Mouse (Mus musculus) stomach, postnatal 0 days (tissue): ENCODE results near the gene Arsa. TPM values are rescaled to one million over a fixed set of nuclear protein-coding genes. Genes with fewer than 3 reads are reported as not detected.

ENCODE experiments used
- ATAC-seq: fragments of 200-750 bp; cut with Nextera tagmentation; 2 replicates; pipeline ENCODE4 v1.8.0; 2017; ENCODE audit not compliant: low FRiP score, low TSS enrichment
- DNase-seq: peaks from one replicate; pipeline ENCODE4 v3.0.0-alpha.2; 2016; ENCODE audit warnings: low spot score
- H3K27ac ChIP-seq: fragments of 300-500 bp; sonication (generic); replicated peaks from 2 replicates; pipeline ENCODE4 v1.5.1; 2014; ENCODE audit warnings: mild to moderate bottlenecking, control low read depth
- H3K27me3 ChIP-seq: fragments of 300-500 bp; sonication (generic); 2 replicates; pipeline ENCODE4 v1.6.1; 2014; ENCODE audit warnings: low read length; ENCODE audit not compliant: control insufficient read depth, insufficient read depth
- H3K36me3 ChIP-seq: fragments of 300-500 bp; sonication (generic); 2 replicates; pipeline ENCODE4 v1.6.1; 2014; ENCODE audit warnings: low read length, mixed read lengths; ENCODE audit not compliant: control insufficient read depth, insufficient read depth
- H3K4me1 ChIP-seq: fragments of 300-500 bp; sonication (generic); replicated peaks from 2 replicates; pipeline ENCODE4 v1.6.1; 2014; ENCODE audit warnings: antibody characterized with exemption; ENCODE audit not compliant: control insufficient read depth, insufficient read depth
- H3K4me2 ChIP-seq: fragments of 300-500 bp; sonication (generic); replicated peaks from 2 replicates; pipeline ENCODE4 v1.6.1; 2014; ENCODE audit warnings: low read depth, mild to moderate bottlenecking, control low read depth, moderate library complexity
- H3K4me3 ChIP-seq: fragments of 300-500 bp; sonication (generic); 2 replicates; pipeline ENCODE4 v1.5.1; 2014; ENCODE audit warnings: low read depth, low read length, control low read depth
- H3K9ac ChIP-seq: fragments of 300-500 bp; sonication (generic); 2 replicates; pipeline ENCODE4 v1.6.1; 2014; ENCODE audit warnings: mild to moderate bottlenecking, low read length, control low read depth, mixed read lengths
- H3K9me3 ChIP-seq: fragments of 300-500 bp; sonication (generic); 2 replicates; pipeline ENCODE4 v1.6.1; 2016; ENCODE audit warnings: low read length; ENCODE audit not compliant: control insufficient read depth
- CTCF ChIP-seq: IDR thresholded peaks from 2 replicates; pipeline ENCODE4 v1.5.1; 2016; ENCODE audit warnings: antibody characterized with exemption, low read depth, mild to moderate bottlenecking, moderate library complexity
- EP300 ChIP-seq: optimal IDR thresholded peaks from 2 replicates; pipeline ENCODE3; 2016; ENCODE audit warnings: antibody characterized with exemption
- WGBS: fragments of 180-500 bp; shearing (Covaris S2); extraction: QIAGEN DNeasy Blood & Tissue Kit; methylation state at CpG from one replicate; pipeline ENCODE4 v1.1.7; 2014; 5-methylcytosine and 5-hydroxymethylcytosine counted together
- polyA plus RNA-seq: library from polyadenylated mRNA; unstranded; fragments of >200 nt; fragmentation: Nextera tagmentation; extraction: Ambion mirVana; gene quantifications from 2 replicates; pipeline ENCODE4 v1.2.1, GENCODE M21; 2015

The Arsa gene
- polyA plus RNA-seq, 1 experiment from 2014 or later = 10.3 TPM

DNA sequence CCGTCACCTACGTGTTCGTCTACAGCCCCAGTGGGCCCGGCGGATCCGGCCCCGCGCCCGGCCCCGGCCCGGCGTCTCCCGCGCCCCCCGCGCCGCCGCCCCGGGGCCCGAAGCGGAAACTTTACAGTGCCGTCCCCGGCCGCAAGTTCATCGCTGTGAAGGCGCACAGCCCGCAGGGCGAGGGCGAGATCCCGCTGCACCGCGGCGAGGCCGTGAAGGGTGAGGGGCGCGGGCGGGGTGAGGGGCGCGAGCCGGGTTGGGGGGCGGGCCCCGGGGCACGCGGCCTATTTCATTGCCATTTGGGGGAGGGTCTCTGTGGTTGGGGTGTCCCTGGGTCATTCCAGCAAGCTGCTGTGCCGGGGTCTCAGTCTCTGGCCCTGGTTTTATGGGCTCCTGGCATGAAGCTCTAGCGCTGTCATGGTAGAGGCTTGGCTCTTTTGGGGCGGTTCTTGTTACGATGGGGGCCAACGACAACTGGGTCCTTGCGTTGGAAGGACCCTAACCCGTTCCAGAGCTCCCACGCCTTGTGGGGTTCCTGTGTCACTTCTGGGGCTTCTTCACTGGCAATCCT, 46.9 kb upstream of the Arsa start:
- H3K36me3 ChIP-seq = no peaks in the 10 kb centered on the region
- TF ChIP-seq CTCF = no peak
- TF ChIP-seq EP300 = no peak
- 20% methylated on average over 24 of the region's 52 CpGs for WGBS
- H3K4me2 ChIP-seq = peak overlapping the region; percentile 83
- peaks cover 4% of the 10 kb centered on the region; the same call in 1 of the 2 replicates for H3K27me3 ChIP-seq
- no peaks in the 10 kb centered on the region for H3K4me1 ChIP-seq
- ATAC-seq = peak; percentile 31; the same call in 1 of the 2 replicates
- DNase-seq = no peak
- peak overlapping the region; percentile 45 for H3K4me3 ChIP-seq
- no peak overlapping the region for H3K27ac ChIP-seq
- H3K9me3 ChIP-seq = no peaks in the 10 kb centered on the region
- peak overlapping the region; percentile 38 for H3K9ac ChIP-seq

DNA sequence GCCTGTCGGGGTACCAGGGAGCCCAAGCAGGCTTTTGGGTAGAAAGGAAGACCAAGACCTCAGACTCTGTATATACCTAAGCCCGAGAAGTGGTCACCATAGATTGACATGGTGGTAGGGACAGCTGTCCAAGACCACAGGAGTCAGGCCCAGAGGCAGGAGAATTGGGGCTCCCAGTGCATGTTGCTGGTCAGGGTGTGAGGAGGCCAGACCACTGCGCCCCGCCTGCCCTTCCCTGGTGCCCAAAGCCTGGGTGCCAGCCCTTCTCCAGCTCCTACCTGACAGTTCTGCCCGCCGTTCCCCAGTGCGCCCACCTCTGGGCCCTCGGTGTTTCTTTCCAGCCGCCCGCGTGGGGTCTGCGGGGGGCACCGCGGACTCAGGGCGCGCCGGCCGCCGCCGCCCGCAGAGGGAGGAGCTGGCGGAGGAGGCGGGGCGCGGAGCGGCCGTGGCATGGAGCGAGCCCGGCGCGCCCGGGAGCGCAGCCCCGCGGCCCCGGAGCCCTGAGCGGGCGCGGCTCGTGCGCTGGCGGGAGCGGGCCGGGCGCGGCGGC, 46.1 kb upstream of the Arsa start:
- TF ChIP-seq EP300 = no peak
- TF ChIP-seq CTCF = no peak
- ATAC-seq (peak; percentile 37; the same call in 1 of the 2 replicates), DNase-seq (no peak)
- 24% methylated on average over 17 of the region's 47 CpGs for WGBS
- H3K27ac ChIP-seq = no peak overlapping the region
- H3K4me2 ChIP-seq = peak overlapping the region; percentile 83
- no peaks in the 10 kb centered on the region for H3K9me3 ChIP-seq
- no peaks in the 10 kb centered on the region for H3K36me3 ChIP-seq
- H3K4me3 ChIP-seq = peak overlapping the region; percentile 40
- peaks cover 4% of the 10 kb centered on the region; the same call in 1 of the 2 replicates for H3K27me3 ChIP-seq
- no peak overlapping the region for H3K9ac ChIP-seq
- H3K4me1 ChIP-seq = no peaks in the 10 kb centered on the region

DNA sequence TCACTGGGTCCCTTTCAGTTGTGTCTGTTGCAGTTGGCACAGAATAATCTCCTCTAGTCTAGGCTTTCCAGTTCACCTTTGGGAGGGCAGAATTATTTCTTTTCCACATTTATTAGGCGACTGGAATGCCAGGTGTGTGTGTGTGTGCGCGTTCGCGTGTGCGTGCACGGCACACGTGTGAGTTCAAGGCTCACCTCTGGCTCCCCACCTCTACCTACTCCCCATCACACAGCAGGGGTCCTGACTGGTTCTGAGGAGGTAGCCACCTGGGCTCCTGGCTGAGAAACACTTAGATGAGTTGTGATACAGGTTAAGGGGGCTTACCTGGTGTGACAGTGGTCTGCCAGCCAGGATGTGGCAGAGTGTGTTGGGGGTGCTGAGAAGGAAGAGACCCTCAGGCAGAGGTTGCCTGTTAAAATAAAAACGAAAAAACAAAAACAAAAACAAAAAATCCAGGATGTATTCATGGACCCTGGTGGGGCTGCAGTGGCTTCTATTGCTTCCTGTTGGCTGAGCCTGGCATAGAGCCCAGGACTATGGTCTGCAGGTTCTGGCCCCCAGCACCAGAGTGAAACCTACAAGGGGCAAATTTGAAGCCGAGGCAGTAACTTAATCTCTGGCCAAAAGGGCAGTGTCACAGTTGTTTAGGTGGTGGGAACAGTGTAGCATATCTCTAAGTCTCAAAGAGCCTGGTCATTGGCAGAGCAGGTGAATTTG, 45.5 kb upstream of the Arsa start:
- WGBS = 88% methylated on average over 10 of the region's 10 CpGs
- ATAC-seq = no peak
- no peaks in the 10 kb centered on the region for H3K9me3 ChIP-seq

DNA sequence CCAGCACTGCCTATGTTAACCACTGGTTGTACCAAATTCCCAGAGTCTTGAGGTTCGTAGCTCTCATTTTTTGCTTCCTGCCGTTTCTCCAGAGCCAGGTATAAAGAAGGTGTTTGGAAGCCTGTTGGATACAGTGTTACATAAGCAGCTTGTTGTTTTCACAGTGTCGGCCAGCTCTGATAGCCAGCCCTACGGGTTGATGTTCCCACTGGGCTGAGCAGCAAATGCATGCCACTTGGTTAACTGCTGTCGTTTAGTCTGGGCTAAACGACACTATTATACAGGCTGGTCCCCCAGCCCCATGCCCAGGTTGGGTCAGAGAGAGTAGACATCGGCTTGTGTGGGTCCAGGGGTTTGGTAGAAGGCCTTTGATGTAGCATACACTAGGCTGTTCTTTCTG, 44.7 kb upstream of the Arsa start:
- H3K4me3 ChIP-seq = no peak overlapping the region
- 82% methylated on average over 7 of the region's 7 CpGs for WGBS
- H3K36me3 ChIP-seq = no peaks in the 10 kb centered on the region
- H3K27ac ChIP-seq = no peak overlapping the region
- peaks cover 4% of the 10 kb centered on the region; the same call in 1 of the 2 replicates for H3K27me3 ChIP-seq
- no peak overlapping the region for H3K4me2 ChIP-seq
- no peaks in the 10 kb centered on the region for H3K4me1 ChIP-seq
- no peaks in the 10 kb centered on the region for H3K9me3 ChIP-seq
- TF ChIP-seq CTCF (no peak), EP300 (no peak)
- H3K9ac ChIP-seq = no peak overlapping the region
- DNase-seq = no peak
- no peak for ATAC-seq

More for the DNA sequence above, 45.5 kb upstream of the Arsa start:
- H3K4me2 ChIP-seq = no peak overlapping the region
- H3K9ac ChIP-seq = no peak overlapping the region
- no peak overlapping the region for H3K4me3 ChIP-seq
- no peaks in the 10 kb centered on the region for H3K4me1 ChIP-seq
- no peak for DNase-seq
- TF ChIP-seq CTCF (no peak), EP300 (no peak)
- H3K27ac ChIP-seq = no peak overlapping the region
- H3K27me3 ChIP-seq = peaks cover 4% of the 10 kb centered on the region; the same call in 1 of the 2 replicates
- no peaks in the 10 kb centered on the region for H3K36me3 ChIP-seq

DNA sequence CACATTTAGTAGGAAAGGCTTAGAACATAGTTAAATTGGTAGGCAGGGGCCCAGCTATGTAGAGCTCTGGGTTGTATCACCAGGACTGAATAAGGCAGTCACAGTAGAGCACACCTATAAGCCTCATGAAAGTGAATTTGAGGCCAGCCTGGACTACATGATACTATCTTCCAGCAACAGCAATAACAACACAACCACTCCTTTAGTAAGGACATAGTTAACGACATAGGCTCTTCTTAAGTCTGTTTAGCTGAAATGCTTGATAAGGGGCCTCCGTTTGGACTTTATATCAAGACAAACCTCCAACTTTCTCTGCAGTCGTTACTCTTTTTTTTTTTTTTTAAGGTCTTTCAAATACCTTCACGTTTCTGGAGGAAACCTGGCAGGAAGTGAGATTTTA, 35.5 kb upstream of the Arsa start:
- no peak overlapping the region for H3K9ac ChIP-seq
- ATAC-seq (no peak), DNase-seq (no peak)
- H3K4me2 ChIP-seq = no peak overlapping the region
- H3K9me3 ChIP-seq = no peaks in the 10 kb centered on the region
- TF ChIP-seq EP300 (no peak), CTCF (no peak)
- no peaks in the 10 kb centered on the region for H3K4me1 ChIP-seq
- WGBS = 73% methylated on average over 4 of the region's 4 CpGs
- no peaks in the 10 kb centered on the region for H3K36me3 ChIP-seq
- no peak overlapping the region for H3K27ac ChIP-seq
- no peak overlapping the region for H3K4me3 ChIP-seq
- H3K27me3 ChIP-seq = no peaks in the 10 kb centered on the region

DNA sequence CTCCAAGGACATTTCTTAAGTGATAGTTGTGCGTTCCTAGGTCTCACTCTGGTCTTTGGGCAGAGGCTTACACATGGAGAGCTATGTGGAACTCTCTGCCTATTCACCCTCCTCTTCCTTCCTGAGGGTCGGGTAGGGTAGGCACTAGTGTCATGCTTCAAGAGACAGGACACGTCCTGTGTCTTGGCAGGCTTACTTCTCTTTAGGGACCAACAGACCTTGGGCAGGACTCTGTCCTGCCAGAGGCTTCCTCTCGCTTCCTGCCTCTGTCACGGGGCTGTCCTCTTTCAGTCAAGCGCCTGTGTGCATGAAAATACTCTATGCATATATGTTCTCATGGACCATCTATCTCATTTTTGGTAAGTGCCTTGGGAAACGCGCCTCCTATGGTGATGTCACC, 30.5 kb upstream of the Arsa start:
- DNase-seq (no peak), ATAC-seq (no peak)
- no peaks in the 10 kb centered on the region for H3K27me3 ChIP-seq
- no peaks in the 10 kb centered on the region for H3K36me3 ChIP-seq
- H3K4me2 ChIP-seq = no peak overlapping the region
- TF ChIP-seq CTCF (no peak), EP300 (no peak)
- no peaks in the 10 kb centered on the region for H3K9me3 ChIP-seq
- WGBS = 90% methylated on average over 8 of the region's 8 CpGs
- H3K9ac ChIP-seq = no peak overlapping the region
- H3K4me3 ChIP-seq = no peak overlapping the region
- H3K27ac ChIP-seq = no peak overlapping the region
- no peaks in the 10 kb centered on the region for H3K4me1 ChIP-seq
